Mouse (Mus musculus): ENCODE results near the gene Zfp94. TPM values are rescaled to one million over a fixed set of nuclear protein-coding genes. Genes with fewer than 3 reads are reported as not detected.
"Not testable (repeated sequence)": the region's sequence is repeated elsewhere in the genome, so short reads cannot be mapped to it uniquely, and the experiment has no call there.

Gene Zfp94
- total RNA-seq, 4 experiments from 2014 or later: 14.2 to 16.4 (median 15.7) TPM

GRCm38 (mm10) chr7:24278771-24279170 is 37.7 kb downstream of the Zfp94 start:
- not testable (repeated sequence) for DNase-seq (ENCODE audit: low spot score in 2 of 2)

GRCm38 (mm10) chr7:24274456-24274855 is 42.0 kb downstream of the Zfp94 start:
- no peak for DNase-seq (ENCODE audit: low spot score in 2 of 2)

- no peak for DNase-seq (ENCODE audit: low spot score in 2 of 2)
Observed at GRCm38 (mm10) chr7:24271191-24271590, 45.3 kb downstream of the Zfp94 start.

- DNase-seq (ENCODE audit: low spot score in 2 of 2): peak; percentile 59 to 84
Observed at GRCm38 (mm10) chr7:24270288-24270672, 46.2 kb downstream of the Zfp94 start, which contains the start of gene Zfp93. Gene Zfp93 (plus strand): TSS chr7:24270420.

- no peak for DNase-seq (ENCODE audit: low spot score in 2 of 2)
Observed at GRCm38 (mm10) chr7:24269667-24270287, 46.7 kb downstream of the Zfp94 start.

GRCm38 (mm10) chr7:24269256-24269655 is 47.2 kb downstream of the Zfp94 start:
- no peak for DNase-seq (ENCODE audit: low spot score in 2 of 2)

- no peak for DNase-seq (ENCODE audit: low spot score in 2 of 2)
Observed at GRCm38 (mm10) chr7:24268176-24269155, 48.0 kb downstream of the Zfp94 start.

- DNase-seq (ENCODE audit: low spot score in 2 of 2): no peak
Observed at GRCm38 (mm10) chr7:24260000-24260312, 56.5 kb downstream of the Zfp94 start.

GRCm38 (mm10) chr7:24259306-24259999 is 57.0 kb downstream of the Zfp94 start:
- no peak for DNase-seq (ENCODE audit: low spot score in 2 of 2)

GRCm38 (mm10) chr7:24254633-24255474 is 61.6 kb downstream of the Zfp94 start, which contains the start of gene Zfp108:
Gene Zfp108 (plus strand): TSS chr7:24254794.
- DNase-seq (ENCODE audit: low spot score in 2 of 2): peak; percentile 73 to 82

GRCm38 (mm10) chr7:24253779-24254615 is 62.5 kb downstream of the Zfp94 start:
- no peak for DNase-seq (ENCODE audit: low spot score in 2 of 2)

Small RNAs within 50 kb of the gene (microRNA-seq; reads per million reads assigned to microRNA genes)
- gene Gm27592: 0 reads per million in 2 experiments

Other genes with a start within 250 kb of the Zfp94 start
- 10 to 100 TPM; 48.8 to 63.0 (median 52.7) TPM for gene Zfp180, start 234.7 kb downstream of the Zfp94 start, total RNA-seq (2022)
- gene Zfp112, start 204.4 kb downstream of the Zfp94 start, total RNA-seq (2022): 10 to 100 TPM; 11.7 to 12.4 (median 12.1) TPM
- 10 to 100 TPM; 19.7 to 23.1 (median 21.6) TPM for gene Zfp235, start 182.5 kb downstream of the Zfp94 start, total RNA-seq (2022)
- gene Zfp114, start 141.6 kb downstream of the Zfp94 start, total RNA-seq (2022): 1 to 10 TPM; 2.7 to 4.8 (median 3.1) TPM
- gene Zfp111, start 105.2 kb downstream of the Zfp94 start, total RNA-seq (2022): 10 to 100 TPM; 11.5 to 15.4 (median 12.1) TPM
- gene Zfp109, start 79.1 kb downstream of the Zfp94 start, total RNA-seq (2022): 10 to 100 TPM in 3 of 4 experiments, 1 to 10 TPM in 1; 9.5 to 11.8 (median 10.5) TPM
- 1 to 10 TPM; 7.7 to 9.9 (median 9.0) TPM for gene Zfp108, start 61.9 kb downstream of the Zfp94 start, total RNA-seq (2022)
- gene Zfp93, start 46.2 kb downstream of the Zfp94 start, total RNA-seq (2022): 10 to 100 TPM; 12.3 to 15.8 (median 13.6) TPM
- gene Zfp61, start 15.4 kb downstream of the Zfp94 start, total RNA-seq (2022): 10 to 100 TPM; 19.0 to 24.4 (median 21.5) TPM
- gene Tescl, start 17.3 kb upstream of the Zfp94 start, total RNA-seq (2022): not detected
- gene Lypd5, start 32.5 kb upstream of the Zfp94 start, total RNA-seq (2022): not detected
- 1 to 10 TPM in 1 of 4 experiments, under 1 TPM in 3; 0.50 to 1.0 (median 0.53) TPM for gene Kcnn4, start 53.6 kb upstream of the Zfp94 start, total RNA-seq (2022)
- 10 to 100 TPM; 40.2 to 47.7 (median 43.4) TPM for gene Smg9, start 83.0 kb upstream of the Zfp94 start, total RNA-seq (2022)
- gene Irgc1, start 135.6 kb upstream of the Zfp94 start, total RNA-seq (2022): under 1 TPM in 1 of 4 experiments, not detected in 3; 0.21 TPM
- gene Plaur, start 145.8 kb upstream of the Zfp94 start, total RNA-seq (2022): 1 to 10 TPM in 2 of 4 experiments, under 1 TPM in 2; 0.72 to 4.6 (median 2.1) TPM
- gene Cadm4, start 165.4 kb upstream of the Zfp94 start, total RNA-seq (2022): 100 to 1,000 TPM; 215 to 253 (median 239) TPM
- 10 to 100 TPM; 42.8 to 45.4 (median 44.1) TPM for gene Zfp428, start 190.3 kb upstream of the Zfp94 start, total RNA-seq (2022)
- not detected for gene AC161166.1, start 195.8 kb upstream of the Zfp94 start, total RNA-seq (2022)
- gene Irgq, start 214.0 kb upstream of the Zfp94 start, total RNA-seq (2022): 10 to 100 TPM; 62.6 to 68.9 (median 66.6) TPM
- gene Pinlyp, start 229.5 kb upstream of the Zfp94 start, total RNA-seq (2022): not detected
- 10 to 100 TPM; 37.2 to 39.8 (median 38.5) TPM for gene Xrcc1, start 229.6 kb upstream of the Zfp94 start, total RNA-seq (2022)

Data from left cerebral cortex, adult 8-10 months (tissue).